Mouse (Mus musculus) heart, embryonic 16.5 days (tissue): ENCODE results near the gene Prdm8. TPM values are rescaled to one million over a fixed set of nuclear protein-coding genes. Genes with fewer than 3 reads are reported as not detected.

Experiments used
- polyA plus RNA-seq: library from polyadenylated mRNA; unstranded; fragments of >200 nt; fragmentation: Nextera tagmentation; extraction: Ambion mirVana; gene quantifications from 2 replicates; pipeline ENCODE4 v1.2.1, GENCODE M21; 2015

The Prdm8 gene
- polyA plus RNA-seq, 1 experiment from 2014 or later: not detected

Other genes starting within 250 kb of the Prdm8 start
- 58.2 and 63.7 TPM in 2 replicates for gene Antxr2, start 136.2 kb upstream of the Prdm8 start, polyA plus RNA-seq
- gene Fgf5, start 87.0 kb downstream of the Prdm8 start, polyA plus RNA-seq: 0.08 and 0.35 TPM in 2 replicates
- gene Cfap299, start 162.1 kb downstream of the Prdm8 start, polyA plus RNA-seq: 0.34 and 0.55 TPM in 2 replicates